Mouse (Mus musculus) forebrain, embryonic 14.5 days (tissue): ENCODE measurements around the gene Bcl9. TPM values are rescaled to one million over a fixed set of nuclear protein-coding genes. Genes with fewer than 3 reads are reported as not detected.

ENCODE experiments used
- ATAC-seq: fragments of 200-750 bp; cut with Nextera tagmentation; 2 replicates; pipeline ENCODE4 v1.8.0; 2017; ENCODE audit warnings: mild to moderate bottlenecking, moderate library complexity
- DNase-seq: peaks from one replicate; pipeline ENCODE4 v3.0.0-alpha.2; 2015; ENCODE audit warnings: low spot score
- H3K27ac ChIP-seq: fragments of 300-500 bp; sonication (generic); 2 replicates; pipeline ENCODE4 v1.5.1; 2014; ENCODE audit warnings: low read depth, mild to moderate bottlenecking, control low read depth, low read length, moderate library complexity
- H3K27me3 ChIP-seq: fragments of 300-500 bp; sonication (generic); replicated peaks from 2 replicates; pipeline ENCODE4 v1.6.1; 2014; ENCODE audit warnings: low read length, control low read depth, mixed read lengths; ENCODE audit not compliant: control insufficient read depth, insufficient read depth
- H3K36me3 ChIP-seq: fragments of 300-500 bp; sonication (generic); 2 replicates; pipeline ENCODE4 v1.6.1; 2014; ENCODE audit warnings: low read length, control low read depth; ENCODE audit not compliant: control insufficient read depth, insufficient read depth
- H3K4me1 ChIP-seq: fragments of 300-500 bp; sonication (generic); 2 replicates; pipeline ENCODE4 v1.6.1; 2014; ENCODE audit warnings: antibody characterized with exemption, low read length, control low read depth; ENCODE audit not compliant: control insufficient read depth, insufficient read depth
- H3K4me2 ChIP-seq: fragments of 300-500 bp; sonication (generic); 2 replicates; pipeline ENCODE4 v1.6.1; 2014; ENCODE audit warnings: mild to moderate bottlenecking, control low read depth, low read length
- H3K4me3 ChIP-seq: fragments of 300-500 bp; sonication (generic); 2 replicates; pipeline ENCODE4 v1.5.1; 2014; ENCODE audit warnings: low read depth, low read length, control low read depth
- H3K9ac ChIP-seq: fragments of 300-500 bp; sonication (generic); 2 replicates; pipeline ENCODE4 v1.6.1; 2014; ENCODE audit warnings: mild to moderate bottlenecking, low read length, control low read depth, moderate library complexity
- H3K9me3 ChIP-seq: fragments of 300-500 bp; sonication (generic); replicated peaks from 2 replicates; pipeline ENCODE4 v1.6.1; 2016; ENCODE audit warnings: low read length, control low read depth, mixed read lengths; ENCODE audit not compliant: control insufficient read depth
- whole genome bisulfite sequencing: fragments of 180-500 bp; shearing (Covaris S2); extraction: QIAGEN DNeasy Blood & Tissue Kit; methylation state at CpG from one replicate; pipeline ENCODE4 v1.1.7; 2014; 5-methylcytosine and 5-hydroxymethylcytosine counted together
- polyA plus RNA-seq: library from polyadenylated mRNA; unstranded; fragments of >200 nt; fragmentation: Nextera tagmentation; extraction: Ambion mirVana; gene quantifications from 2 replicates; pipeline ENCODE4 v1.2.1, GENCODE M21; 2014

The Bcl9 gene
- polyA plus RNA-seq, 1 experiment from 2014 or later: 54.6 TPM

DNA sequence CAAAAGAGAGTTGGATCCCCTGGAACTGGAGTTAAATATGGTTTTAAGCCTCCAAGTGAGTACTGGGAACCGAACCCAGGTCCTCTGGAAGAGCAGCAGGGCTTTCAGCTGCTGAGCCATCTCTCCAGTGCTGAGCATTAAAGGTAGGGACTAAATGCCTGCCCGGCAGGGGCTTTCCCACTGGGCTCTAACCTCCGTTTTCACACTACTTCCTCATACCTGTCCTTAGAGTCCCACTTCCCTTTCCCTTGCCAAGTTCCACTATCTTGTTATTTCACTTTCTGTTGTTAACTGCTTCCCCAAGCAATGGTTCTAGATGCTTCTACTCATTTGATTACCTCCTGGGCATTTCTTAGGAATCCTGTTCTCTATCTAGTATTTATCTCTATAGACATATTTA is 65.4 kb downstream of the Bcl9 start:
- no peak overlapping the region for H3K4me2 ChIP-seq
- H3K4me3 ChIP-seq: no peak overlapping the region
- no peak overlapping the region for H3K9ac ChIP-seq
- 83% methylated on average over 3 of the region's 3 CpGs for WGBS
- no peak overlapping the region for H3K27ac ChIP-seq
- 0 out of 2 replicates have a peak, but pooled peaks cover 3% of the 10 kb centered on the region for H3K36me3 ChIP-seq
- H3K9me3 ChIP-seq: no peaks in the 10 kb centered on the region
- ATAC-seq: no peak
- no peak for DNase-seq
- no peaks in the 10 kb centered on the region for H3K27me3 ChIP-seq
- peaks cover 8% of the 10 kb centered on the region for H3K4me1 ChIP-seq

- H3K9ac ChIP-seq: no peak overlapping the region
- H3K36me3 ChIP-seq: 0 out of 2 replicates have a peak, but pooled peaks cover 3% of the 10 kb centered on the region
- ATAC-seq (no peak), DNase-seq (no peak)
- no peaks in the 10 kb centered on the region for H3K9me3 ChIP-seq
- no peak overlapping the region for H3K4me3 ChIP-seq
- H3K27me3 ChIP-seq: no peaks in the 10 kb centered on the region
- 88% methylated on average over 9 of the region's 9 CpGs for WGBS
- H3K27ac ChIP-seq: no peak overlapping the region
- H3K4me1 ChIP-seq: peaks cover 8% of the 10 kb centered on the region
- no peak overlapping the region for H3K4me2 ChIP-seq
Observed at GRCm38 (mm10) chr3:97231857-97232256, 65.9 kb downstream of the Bcl9 start.

DNA sequence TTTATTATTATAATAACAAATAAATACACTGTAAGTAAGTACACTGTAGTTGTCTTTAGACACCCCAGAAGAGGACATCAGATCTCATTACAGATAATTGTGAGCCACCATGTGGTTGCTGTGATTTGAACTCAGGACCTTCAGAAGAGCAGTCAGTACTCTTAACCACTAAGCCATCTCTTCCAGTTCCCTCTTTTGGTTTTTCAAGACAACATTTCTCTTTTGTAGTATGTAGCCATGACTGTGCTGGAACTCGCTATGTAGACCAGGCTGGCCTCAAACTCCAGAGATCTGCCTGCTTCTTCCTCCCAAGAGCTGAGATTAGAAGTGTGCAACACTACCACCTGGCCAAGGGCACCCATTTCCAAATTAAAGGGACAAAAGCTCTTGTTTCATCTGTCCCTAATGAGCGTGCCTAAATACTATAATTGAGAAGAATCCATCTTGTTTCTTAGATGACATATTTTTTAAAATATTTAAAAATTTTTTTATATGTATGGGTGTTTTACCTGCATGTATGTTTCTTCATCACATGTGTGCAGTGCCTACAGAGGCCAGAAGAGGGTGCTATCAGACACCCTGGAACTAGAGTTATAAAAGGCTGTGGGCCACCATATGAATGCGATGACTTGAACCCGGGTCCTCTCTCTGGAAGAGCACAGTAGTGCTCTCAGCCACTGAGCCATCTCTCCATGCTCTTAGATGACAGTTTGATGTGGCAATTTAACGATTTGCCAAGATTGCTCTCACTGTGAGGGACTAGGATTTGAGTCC is 66.9 kb downstream of the Bcl9 start:
- H3K27me3 ChIP-seq: no peaks in the 10 kb centered on the region
- ATAC-seq (no peak), DNase-seq (no peak)
- 94% methylated on average over 5 of the region's 5 CpGs for WGBS
- no peak overlapping the region for H3K4me2 ChIP-seq
- H3K27ac ChIP-seq: no peak overlapping the region
- H3K9ac ChIP-seq: no peak overlapping the region
- H3K4me1 ChIP-seq: peaks cover 17% of the 10 kb centered on the region
- 0 out of 2 replicates have a peak, but pooled peaks cover 3% of the 10 kb centered on the region for H3K36me3 ChIP-seq
- H3K4me3 ChIP-seq: no peak overlapping the region
- no peaks in the 10 kb centered on the region for H3K9me3 ChIP-seq

DNA sequence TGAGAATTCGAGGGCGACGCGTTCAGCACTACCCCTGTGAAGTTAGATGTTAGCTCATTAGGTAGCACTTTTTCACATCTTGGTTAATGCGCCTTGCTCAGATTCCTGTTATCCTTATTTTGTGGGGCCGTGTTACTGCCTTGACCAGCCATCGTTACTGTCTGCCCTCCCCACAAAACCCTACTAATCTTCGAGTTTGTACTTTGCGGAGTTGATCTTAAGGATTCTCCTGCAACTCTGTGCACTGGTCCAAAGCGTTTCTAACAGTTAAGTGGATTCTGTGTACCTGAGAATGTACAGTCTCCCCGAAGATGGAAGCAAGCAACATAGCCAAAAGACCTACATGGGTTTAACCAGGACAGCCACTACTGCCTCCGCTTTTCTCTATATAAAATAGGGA is 69.3 kb downstream of the Bcl9 start:
- H3K27ac ChIP-seq: peak overlapping the region; percentile 90; the same call in 1 of the 2 replicates
- H3K27me3 ChIP-seq: no peaks in the 10 kb centered on the region
- peaks cover 28% of the 10 kb centered on the region for H3K4me1 ChIP-seq
- 10% methylated on average over 12 of the region's 12 CpGs for WGBS
- no peak for DNase-seq
- H3K9me3 ChIP-seq: no peaks in the 10 kb centered on the region
- H3K36me3 ChIP-seq: peaks cover 4% of the 10 kb centered on the region
- no peak for ATAC-seq
- peak overlapping the region; percentile 63 for H3K4me2 ChIP-seq
- H3K9ac ChIP-seq: peak overlapping the region; percentile 95; the same call in 1 of the 2 replicates
- H3K4me3 ChIP-seq: peak overlapping the region; percentile 76

DNA sequence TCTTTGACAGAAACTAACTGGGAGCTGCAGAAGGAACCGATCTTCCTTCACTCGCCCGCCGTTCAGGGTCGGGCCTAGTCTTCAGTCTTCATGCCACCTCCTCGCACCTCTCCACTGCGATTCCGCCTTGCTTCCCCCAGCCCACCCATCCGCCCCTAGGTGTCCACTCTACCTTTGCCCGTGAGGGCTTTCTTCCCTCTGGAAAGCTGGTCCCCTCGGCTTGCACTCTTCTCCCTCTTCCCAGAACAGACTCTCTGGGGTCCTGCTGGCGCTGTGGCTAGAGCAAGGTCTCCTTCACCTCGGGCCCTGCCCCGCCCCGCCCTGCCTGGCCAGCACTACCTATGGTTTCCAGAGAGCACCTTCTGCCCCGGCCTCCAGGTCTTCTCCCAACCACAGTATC is 69.7 kb downstream of the Bcl9 start:
- no peak; the same call in 1 of the 2 replicates for ATAC-seq

DNA sequence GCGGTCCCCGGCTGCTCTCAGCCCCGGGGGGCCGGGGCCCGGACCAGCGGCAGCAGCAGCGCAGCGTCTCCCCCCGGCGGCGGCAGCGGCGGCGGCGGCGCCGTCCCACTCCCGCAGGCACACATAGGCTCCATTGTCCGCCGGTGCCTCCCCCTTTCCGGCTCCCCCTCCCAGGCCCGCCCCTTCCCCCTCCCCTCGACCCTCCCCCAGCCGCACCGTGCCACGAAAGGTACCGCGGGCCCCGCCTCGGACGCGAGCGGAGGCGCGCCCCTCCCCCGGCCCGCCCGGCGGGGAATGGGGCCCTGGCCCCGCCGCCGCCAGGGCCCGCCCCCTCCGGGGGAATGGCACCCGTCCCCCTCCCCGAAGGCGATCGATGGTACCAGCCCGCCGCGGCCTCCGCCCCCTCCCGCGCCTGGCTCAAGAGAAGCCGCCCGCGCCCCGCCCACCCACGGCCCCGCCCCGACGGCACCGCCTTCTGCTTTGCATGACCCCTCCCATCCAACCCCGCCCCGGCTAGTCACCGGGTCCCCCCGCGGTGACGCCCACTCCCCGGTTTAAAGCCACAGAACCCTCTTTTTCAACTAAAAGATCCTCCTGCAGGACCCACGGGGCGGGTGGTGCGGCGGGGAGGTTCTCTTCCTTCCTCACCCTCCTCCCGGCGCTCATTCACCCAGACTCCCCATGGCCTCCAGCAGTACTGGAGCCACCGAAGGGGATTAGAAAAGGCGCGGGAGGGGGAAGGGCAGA is 70.3 kb downstream of the Bcl9 start:
- H3K4me2 ChIP-seq: peak overlapping the region; percentile 74
- H3K27ac ChIP-seq: peak overlapping the region; percentile 90
- H3K9ac ChIP-seq: peak overlapping the region; percentile 95
- peak overlapping the region; percentile 76 for H3K4me3 ChIP-seq
- no peaks in the 10 kb centered on the region for H3K9me3 ChIP-seq
- 1% methylated on average over 29 of the region's 79 CpGs for WGBS
- DNase-seq (peak; percentile 96), ATAC-seq (peak; percentile 91)
- H3K4me1 ChIP-seq: peaks cover 28% of the 10 kb centered on the region
- peaks cover 14% of the 10 kb centered on the region for H3K36me3 ChIP-seq
- H3K27me3 ChIP-seq: no peaks in the 10 kb centered on the region

More for the DNA sequence above, 69.7 kb downstream of the Bcl9 start:
- peak overlapping the region; percentile 90 for H3K27ac ChIP-seq
- no peaks in the 10 kb centered on the region for H3K9me3 ChIP-seq
- WGBS: under 1% methylated on average over 16 of the region's 16 CpGs
- H3K27me3 ChIP-seq: no peaks in the 10 kb centered on the region
- no peak for DNase-seq
- H3K9ac ChIP-seq: peak overlapping the region; percentile 95
- H3K4me1 ChIP-seq: peaks cover 28% of the 10 kb centered on the region
- peaks cover 8% of the 10 kb centered on the region for H3K36me3 ChIP-seq
- H3K4me3 ChIP-seq: peak overlapping the region; percentile 76
- peak overlapping the region; percentile 63 for H3K4me2 ChIP-seq

DNA sequence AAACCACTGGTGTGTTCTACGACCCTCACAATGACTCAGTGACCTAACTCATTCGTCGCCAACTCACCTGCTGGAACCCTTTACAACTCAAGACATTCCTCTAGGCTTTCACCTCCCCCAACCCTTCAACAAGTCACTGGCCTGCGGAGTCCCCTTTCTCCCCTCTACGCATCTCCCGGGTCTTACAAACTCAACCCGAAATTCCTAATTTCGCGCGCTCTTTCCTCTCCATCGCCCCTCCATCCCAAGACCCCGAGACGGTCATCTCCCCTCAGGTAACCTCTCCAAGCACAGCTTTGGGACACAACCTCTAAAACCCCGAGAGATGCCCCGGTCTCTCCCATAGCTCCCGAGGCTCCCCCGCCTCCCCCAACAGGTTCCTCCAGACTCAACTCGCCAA is 71.0 kb downstream of the Bcl9 start:
- no peak for DNase-seq
- WGBS: under 1% methylated on average over 18 of the region's 18 CpGs
- H3K36me3 ChIP-seq: peaks cover 21% of the 10 kb centered on the region
- ATAC-seq: peak; percentile 41; the same call in 1 of the 2 replicates
- peak overlapping the region; percentile 76 for H3K4me3 ChIP-seq
- peak overlapping the region; percentile 95 for H3K9ac ChIP-seq
- peaks cover 28% of the 10 kb centered on the region for H3K4me1 ChIP-seq
- H3K27ac ChIP-seq: peak overlapping the region; percentile 90
- peak overlapping the region; percentile 74 for H3K4me2 ChIP-seq
- H3K27me3 ChIP-seq: no peaks in the 10 kb centered on the region
- H3K9me3 ChIP-seq: no peaks in the 10 kb centered on the region

DNA sequence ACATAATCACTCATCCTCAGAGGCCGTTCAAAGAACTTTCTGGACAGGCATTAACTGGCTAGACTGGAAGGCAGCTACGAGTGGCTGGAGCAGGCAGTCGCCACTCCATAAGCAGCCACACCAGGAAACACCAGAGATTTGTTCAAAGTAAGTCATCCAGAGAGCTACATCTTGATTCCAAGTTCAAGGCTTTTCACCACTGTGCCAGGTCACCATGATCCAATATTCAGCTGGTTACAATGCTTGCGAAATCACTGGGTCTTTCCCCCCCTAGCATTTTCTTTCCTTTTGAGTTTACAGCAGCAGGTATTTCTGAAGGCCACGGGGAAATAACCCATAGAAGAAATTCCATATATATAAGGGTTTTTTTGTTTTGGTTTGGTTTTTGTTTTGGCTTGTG is 72.5 kb downstream of the Bcl9 start:
- no peak overlapping the region for H3K9ac ChIP-seq
- no peaks in the 10 kb centered on the region for H3K9me3 ChIP-seq
- no peaks in the 10 kb centered on the region for H3K27me3 ChIP-seq
- DNase-seq: no peak
- no peak overlapping the region for H3K4me3 ChIP-seq
- H3K4me1 ChIP-seq: peaks cover 28% of the 10 kb centered on the region
- ATAC-seq: no peak
- H3K4me2 ChIP-seq: peak overlapping the region; percentile 74; the same call in 1 of the 2 replicates
- H3K36me3 ChIP-seq: peaks cover 32% of the 10 kb centered on the region
- WGBS: 77% methylated on average over 5 of the region's 5 CpGs
- H3K27ac ChIP-seq: no peak overlapping the region
